Mouse (Mus musculus): ENCODE measurements around the gene Adgrl2. TPM values are rescaled to one million over a fixed set of nuclear protein-coding genes. Genes with fewer than 3 reads are reported as not detected.

The Adgrl2 gene
- total and polyA plus RNA-seq, 3 experiments = 29.5 to 55.2 (median 52.3) TPM

DNA sequence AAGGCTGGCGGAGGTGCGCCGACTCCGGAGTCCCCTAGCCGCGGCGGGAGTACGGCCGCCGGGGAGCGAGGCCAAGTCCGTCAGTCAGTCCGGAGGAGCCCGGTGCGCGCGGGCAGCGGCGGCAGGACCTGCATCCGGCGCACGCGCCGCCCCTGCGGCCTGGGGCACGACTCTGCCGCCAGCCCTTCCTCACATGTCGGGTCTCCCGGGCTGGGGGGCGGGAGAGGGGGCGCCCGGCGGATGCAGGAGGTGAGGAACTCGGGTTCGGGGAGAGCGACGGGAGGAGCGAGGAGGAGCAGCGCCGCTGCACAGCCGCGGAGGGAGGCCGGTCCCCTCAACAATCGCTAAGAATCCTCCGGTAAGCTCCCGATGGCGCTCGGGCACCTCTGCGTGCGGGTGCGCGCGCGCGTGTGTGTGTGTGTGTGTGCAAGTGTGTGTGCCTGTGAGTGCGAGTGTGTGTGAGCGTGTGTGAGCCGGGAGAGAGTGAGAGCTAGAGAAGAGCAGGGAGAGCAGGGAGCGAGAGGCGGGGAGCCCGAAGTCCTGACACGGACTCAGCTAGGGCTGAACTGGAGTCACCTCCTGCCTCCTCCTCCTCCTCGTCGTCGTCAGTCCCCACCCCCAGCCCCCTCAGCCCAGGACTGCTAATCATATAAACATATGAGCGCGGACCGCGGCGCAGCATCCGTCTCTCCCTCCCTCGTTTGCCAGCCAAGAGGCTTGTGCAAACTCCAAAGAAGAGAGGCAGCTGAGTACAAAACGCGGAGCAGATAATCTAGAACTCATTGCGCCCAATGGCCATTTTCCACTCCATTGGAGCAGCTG lies 1.1 kb downstream of the Adgrl2 start:
- WGBS = under 1% methylated on average over 74 of the region's 75 CpGs
- Histone ChIP-seq H3K9ac (ENCODE audit: low read depth, low read length) (peak overlapping the region; percentile 84), H3K4me3 (peak overlapping the region; percentile 96), H3K27me3 (ENCODE audit: control insufficient read depth, insufficient read depth, low read length) (no peaks in the 10 kb centered on the region), H3K36me3 (ENCODE audit: control insufficient read depth, insufficient read depth, low read length) (no peaks in the 10 kb centered on the region; the same call in 1 of the 2 replicates), H3K27ac (peak overlapping the region; percentile 99), H3K4me1 (ENCODE audit: control insufficient read depth, insufficient read depth, low read length) (peaks cover 5% of the 10 kb centered on the region; the same call in 1 of the 2 replicates), H3K79me2 (replicated peaks; ENCODE audit: control insufficient read depth, insufficient read depth, low read length) (no peaks in the 10 kb centered on the region; the same call in 1 of the 2 replicates)
- intact Hi-C loops (cut with DNase I) = loop anchor here (2.0 to 5.0 kb wide), 4 partner anchors 137 to 456 kb away; no protein-coding TSS in a partner anchor
- TF ChIP-seq CTCF (IDR thresholded peaks at IDR 0.05) (no peak), EP300 (IDR thresholded peaks at IDR 0.05; ENCODE audit: insufficient read depth, low read depth, low read length) (peak; percentile 84), POLR2A (IDR thresholded peaks at IDR 0.05; ENCODE audit: insufficient read depth, low read depth, low read length) (peak; percentile 93)
- DNase-seq = peak; percentile 91 to 93

DNA sequence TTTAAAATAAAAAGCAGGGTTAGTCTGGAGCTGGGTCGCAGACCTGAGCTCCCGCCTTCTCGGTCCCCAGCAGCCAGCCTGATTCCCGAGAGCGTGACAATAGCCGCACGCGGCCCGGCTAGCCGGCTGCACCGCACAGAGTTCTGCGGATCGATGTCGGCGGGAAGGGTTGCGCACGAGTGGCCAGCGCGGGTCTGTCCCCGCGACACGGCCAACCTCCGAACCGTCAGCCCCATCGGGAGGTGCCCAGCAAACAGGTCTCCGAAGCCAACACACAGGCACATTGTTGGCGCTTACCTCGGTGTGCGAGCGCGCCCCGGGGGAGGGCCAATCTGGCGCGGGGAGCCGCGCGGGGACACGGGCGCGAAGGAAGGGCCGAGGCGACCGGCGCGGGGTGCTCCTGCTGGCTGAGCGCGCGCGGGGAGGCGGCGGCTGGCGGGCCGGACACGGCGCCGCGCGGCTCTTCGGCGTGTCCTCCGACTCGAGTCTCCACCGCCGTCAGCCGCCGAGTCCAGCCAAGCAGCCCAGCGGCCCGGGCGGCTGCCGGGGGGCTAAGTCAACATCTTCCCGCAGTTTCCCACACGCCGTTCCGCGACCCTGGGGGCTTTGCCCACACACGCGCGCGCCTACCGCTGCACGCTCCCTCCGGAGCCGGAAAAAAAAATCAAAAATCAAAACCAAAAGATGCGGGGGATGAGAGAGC lies 1.9 kb downstream of the Adgrl2 start:
- Histone ChIP-seq H3K79me2 (replicated peaks; ENCODE audit: control insufficient read depth, insufficient read depth, low read length) (no peaks in the 10 kb centered on the region; the same call in 1 of the 2 replicates), H3K27ac (peak overlapping the region; percentile 99), H3K36me3 (ENCODE audit: control insufficient read depth, insufficient read depth, low read length) (peaks cover 6% of the 10 kb centered on the region; the same call in 1 of the 2 replicates), H3K27me3 (ENCODE audit: control insufficient read depth, insufficient read depth, low read length) (no peaks in the 10 kb centered on the region), H3K9ac (ENCODE audit: low read depth, low read length) (peak overlapping the region; percentile 84), H3K4me3 (peak overlapping the region; percentile 96), H3K4me1 (ENCODE audit: control insufficient read depth, insufficient read depth, low read length) (peaks cover 7% of the 10 kb centered on the region; the same call in 1 of the 2 replicates)
- peak; percentile 55 to 73 for DNase-seq
- WGBS = under 1% methylated on average over 65 of the region's 84 CpGs
- TF ChIP-seq CTCF (IDR thresholded peaks at IDR 0.05) (no peak), EP300 (IDR thresholded peaks at IDR 0.05; ENCODE audit: insufficient read depth, low read depth, low read length) (no peak), POLR2A (IDR thresholded peaks at IDR 0.05; ENCODE audit: insufficient read depth, low read depth, low read length) (no peak)
- intact Hi-C loops (cut with DNase I) = loop anchor here (2.0 to 5.0 kb wide), 4 partner anchors 136 to 456 kb away; no protein-coding TSS in a partner anchor

DNA sequence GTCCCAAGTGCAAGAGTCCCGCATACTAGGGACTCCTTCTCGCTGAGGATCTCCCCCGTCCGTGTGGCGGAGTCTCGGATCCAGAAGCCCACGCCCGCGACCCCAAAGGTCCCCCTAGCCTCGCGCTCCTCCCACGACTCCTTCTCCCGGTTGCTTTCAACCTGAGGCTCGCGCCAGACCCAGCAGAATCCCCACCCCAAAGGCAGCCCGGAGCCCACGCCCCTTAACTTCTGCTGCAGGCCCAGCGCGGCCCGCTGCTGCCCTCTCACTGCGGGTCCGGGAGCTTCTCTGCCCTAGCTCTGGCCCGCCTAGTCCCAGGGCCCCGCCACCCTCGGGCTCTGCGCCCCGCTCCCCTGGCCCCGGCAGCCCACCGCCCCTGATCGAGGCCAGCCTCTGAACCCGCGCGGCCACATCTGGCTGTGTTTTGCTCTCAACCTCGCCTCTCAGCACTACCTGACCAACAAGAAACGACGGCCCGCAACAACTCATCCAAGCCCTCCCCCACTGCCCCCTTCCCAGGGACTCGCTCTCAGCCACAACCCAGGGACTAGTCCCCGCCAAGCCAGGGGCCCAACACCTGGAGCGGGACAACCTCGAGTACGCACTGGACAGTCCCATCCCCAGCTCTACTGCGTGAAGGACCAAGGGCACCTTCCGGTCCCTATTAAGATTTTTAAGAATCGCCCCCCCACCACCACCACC lies 2.6 kb downstream of the Adgrl2 start:
- H3K4me1 ChIP-seq (ENCODE audit: control insufficient read depth, insufficient read depth, low read length) = peaks cover 7% of the 10 kb centered on the region; the same call in 1 of the 2 replicates
- DNase-seq = peak; percentile 88
- no peaks in the 10 kb centered on the region; the same call in 1 of the 2 replicates for H3K79me2 ChIP-seq (replicated peaks; ENCODE audit: control insufficient read depth, insufficient read depth, low read length)
- peak overlapping the region; percentile 99 for H3K27ac ChIP-seq
- peak; percentile 39; the same call in 1 of the 2 replicates for TF ChIP-seq POLR2A (IDR thresholded peaks at IDR 0.05; ENCODE audit: insufficient read depth, low read depth, low read length)
- peak; percentile 93 for TF ChIP-seq CTCF (IDR thresholded peaks at IDR 0.05)
- peak; percentile 30; the same call in 1 of the 2 replicates for TF ChIP-seq EP300 (IDR thresholded peaks at IDR 0.05; ENCODE audit: insufficient read depth, low read depth, low read length)
- no peaks in the 10 kb centered on the region for H3K27me3 ChIP-seq (ENCODE audit: control insufficient read depth, insufficient read depth, low read length)
- peaks cover 8% of the 10 kb centered on the region; the same call in 1 of the 2 replicates for H3K36me3 ChIP-seq (ENCODE audit: control insufficient read depth, insufficient read depth, low read length)
- intact Hi-C loops (cut with DNase I) = loop anchor here (2.0 to 5.0 kb wide), 5 partner anchors 81 to 457 kb away; no protein-coding TSS in a partner anchor
- under 1% methylated on average over 45 of the region's 45 CpGs for WGBS
- peak overlapping the region; percentile 96 for H3K4me3 ChIP-seq
- peak overlapping the region; percentile 84 for H3K9ac ChIP-seq (ENCODE audit: low read depth, low read length)

DNA sequence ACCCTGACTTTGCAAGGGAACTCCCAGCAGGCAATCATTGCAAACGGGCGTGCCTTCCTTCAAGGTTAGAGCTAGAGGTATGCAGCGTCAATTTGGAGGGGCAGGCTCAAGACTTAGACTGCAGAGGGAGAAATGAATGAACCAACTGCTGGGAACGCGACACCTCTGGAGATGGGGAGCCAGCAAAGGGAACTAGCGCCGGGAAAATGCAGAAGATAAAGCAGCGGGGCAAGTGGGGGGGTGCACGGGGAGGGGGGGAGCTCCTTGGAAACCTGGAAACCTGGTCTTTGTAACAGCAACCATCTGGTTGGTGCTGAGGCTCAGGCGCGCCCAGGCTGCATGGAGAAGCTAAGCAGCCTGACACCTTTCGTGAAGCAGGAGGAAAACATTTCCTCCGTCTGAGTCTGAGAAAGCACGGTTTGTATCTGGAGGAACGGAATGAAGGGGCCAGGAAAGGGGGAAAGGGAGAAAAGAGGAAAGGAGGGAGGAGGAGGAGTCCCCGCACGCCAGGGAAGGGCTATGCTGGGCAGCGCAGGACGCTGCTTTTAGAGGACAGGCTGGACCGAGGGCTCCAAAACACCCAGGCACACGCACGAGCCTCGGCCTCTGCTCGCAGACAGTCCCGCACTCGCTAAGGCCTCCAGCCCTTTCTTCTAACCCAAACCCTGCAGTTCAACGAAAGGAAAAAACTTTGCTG lies 3.3 kb downstream of the Adgrl2 start:
- H3K79me2 ChIP-seq (replicated peaks; ENCODE audit: control insufficient read depth, insufficient read depth, low read length) = no peaks in the 10 kb centered on the region; the same call in 1 of the 2 replicates
- DNase-seq = peak; percentile 16 to 45
- H3K9ac ChIP-seq (ENCODE audit: low read depth, low read length) = peak overlapping the region; percentile 84
- H3K4me1 ChIP-seq (ENCODE audit: control insufficient read depth, insufficient read depth, low read length) = peaks cover 8% of the 10 kb centered on the region; the same call in 1 of the 2 replicates
- 2% methylated on average over 27 of the region's 27 CpGs for WGBS
- H3K36me3 ChIP-seq (ENCODE audit: control insufficient read depth, insufficient read depth, low read length) = peaks cover 14% of the 10 kb centered on the region
- H3K27me3 ChIP-seq (ENCODE audit: control insufficient read depth, insufficient read depth, low read length) = no peaks in the 10 kb centered on the region
- no peak; the same call in 1 of the 2 replicates for TF ChIP-seq EP300 (IDR thresholded peaks at IDR 0.05; ENCODE audit: insufficient read depth, low read depth, low read length)
- H3K27ac ChIP-seq = peak overlapping the region; percentile 99
- intact Hi-C loops (cut with DNase I) = loop anchor here (2.0 to 5.0 kb wide), 4 partner anchors 80 to 310 kb away; no protein-coding TSS in a partner anchor
- peak overlapping the region; percentile 96 for H3K4me3 ChIP-seq
